Mouse (Mus musculus) cerebral cortex, adult 2 months (tissue): ENCODE data around the gene Higd2a.

Source experiments
- WGBS: fragments of 180-500 bp; shearing (Covaris S2); methylation state at CpG from one replicate; pipeline ENCODE4 v1.1.7; 2018; 5-methylcytosine and 5-hydroxymethylcytosine counted together

Higd2a gene

DNA sequence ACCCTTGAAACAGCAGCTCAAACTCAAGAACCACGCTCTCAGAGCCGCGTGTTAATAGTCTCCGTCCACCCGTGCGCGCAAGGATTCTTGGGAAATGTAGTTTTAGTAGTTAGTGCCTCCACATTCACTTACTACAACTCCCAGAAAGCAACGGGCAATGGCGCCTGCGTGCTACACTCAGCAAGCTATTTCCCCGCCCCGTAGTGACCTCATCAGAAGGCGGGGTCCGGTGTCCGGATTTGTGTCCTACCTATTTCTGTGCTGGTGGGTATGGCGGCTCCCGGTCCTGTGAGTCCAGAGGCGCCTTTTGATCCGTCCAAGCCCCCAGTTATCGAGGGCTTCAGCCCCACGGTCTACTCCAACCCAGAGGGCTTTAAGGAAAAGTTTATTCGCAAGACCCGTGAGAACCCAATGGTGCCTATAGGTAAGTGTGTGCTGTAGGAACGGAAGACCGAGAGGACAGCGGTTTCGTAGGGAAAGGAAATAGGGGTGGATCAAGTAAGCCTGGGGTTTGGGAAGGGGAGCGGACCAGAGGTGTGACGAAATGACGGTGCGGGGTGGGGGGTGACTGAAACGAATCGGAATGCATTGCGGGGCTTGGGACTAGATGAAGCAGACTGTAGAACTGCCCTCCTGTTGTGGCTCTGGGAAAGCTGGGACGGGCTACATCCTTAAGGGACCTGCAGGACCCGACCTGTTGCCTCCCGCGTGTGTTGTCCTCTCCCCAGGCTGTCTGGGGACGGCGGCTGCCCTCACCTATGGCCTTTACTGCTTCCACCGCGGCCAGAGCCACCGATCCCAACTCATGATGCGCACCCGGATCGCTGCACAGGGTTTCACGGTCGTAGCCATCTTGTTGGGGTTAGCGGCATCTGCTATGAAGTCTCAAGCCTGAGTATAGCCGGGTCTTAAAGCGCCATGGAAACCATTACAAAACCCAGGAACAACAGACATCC is at the start of gene Higd2a, which contains the start of gene Nop16:
Higd2a (plus strand) TSS at position 212 of the 956 bp plus-strand sequence.
Nop16 (minus strand) TSS at position 95 of the 956 bp plus-strand sequence.
- under 1% methylated on average over 51 of the region's 51 CpGs for WGBS

DNA sequence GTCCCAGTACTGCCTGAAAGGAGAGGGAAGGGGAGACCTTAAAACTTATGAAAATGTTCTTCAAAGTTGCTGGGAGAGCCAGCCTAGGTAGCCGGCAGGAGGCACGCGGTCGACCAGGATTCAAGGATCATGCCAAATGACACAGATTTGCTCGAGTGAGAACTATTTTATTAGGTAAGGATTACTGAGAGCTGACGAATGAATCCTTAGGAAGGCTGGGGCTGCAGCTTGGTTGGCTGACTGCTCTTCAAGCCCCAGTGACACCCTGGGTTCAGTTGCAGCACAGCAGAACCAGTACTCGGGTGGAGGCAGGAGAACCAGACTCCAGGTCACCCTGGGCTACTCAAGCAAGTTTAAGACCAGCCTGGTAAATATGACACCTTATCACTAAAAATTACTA is 42.0 kb upstream of the Higd2a start:
- 81% methylated on average over 7 of the region's 7 CpGs for WGBS

DNA sequence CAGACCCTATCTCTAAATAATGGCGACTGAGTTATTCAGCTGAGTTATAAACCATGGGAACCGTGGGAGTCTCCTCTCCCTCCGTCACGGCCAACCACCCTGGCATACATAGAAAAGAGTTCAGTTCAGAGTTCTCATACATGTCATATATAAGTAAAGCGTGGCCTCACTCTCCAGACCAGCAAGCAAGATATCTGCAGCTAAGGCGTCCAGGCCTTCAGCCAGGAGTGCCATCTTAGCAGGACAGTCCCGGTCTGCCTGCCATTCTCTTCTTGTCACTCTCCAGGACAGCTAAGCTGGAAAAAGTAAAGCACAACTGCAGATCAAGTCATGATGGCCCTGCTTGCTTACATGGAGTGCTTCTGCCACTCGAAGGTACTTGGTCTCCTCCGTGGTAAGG is 33.8 kb upstream of the Higd2a start:
- WGBS: 90% methylated on average over 9 of the region's 9 CpGs

DNA sequence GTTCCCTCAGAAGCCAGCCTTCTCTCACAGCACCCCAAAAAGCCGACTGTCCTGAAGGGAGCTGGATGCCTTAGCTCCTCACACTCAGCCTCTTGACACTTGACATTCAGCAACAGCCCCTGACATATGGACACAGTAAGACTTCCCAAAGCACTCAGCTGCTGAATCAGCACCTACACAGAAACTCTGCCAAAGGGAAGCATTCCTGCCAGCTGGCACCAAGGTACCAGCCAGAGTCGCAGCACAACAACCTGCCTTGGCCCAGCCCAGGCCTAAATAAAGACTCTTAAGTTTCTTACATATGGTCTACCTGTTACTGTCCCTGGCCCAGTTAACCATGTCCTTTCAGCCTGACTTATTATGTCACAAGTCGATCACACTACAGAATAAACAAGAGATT is 33.2 kb upstream of the Higd2a start:
- whole genome bisulfite sequencing: 50% methylated on average over 3 of the region's 3 CpGs

DNA sequence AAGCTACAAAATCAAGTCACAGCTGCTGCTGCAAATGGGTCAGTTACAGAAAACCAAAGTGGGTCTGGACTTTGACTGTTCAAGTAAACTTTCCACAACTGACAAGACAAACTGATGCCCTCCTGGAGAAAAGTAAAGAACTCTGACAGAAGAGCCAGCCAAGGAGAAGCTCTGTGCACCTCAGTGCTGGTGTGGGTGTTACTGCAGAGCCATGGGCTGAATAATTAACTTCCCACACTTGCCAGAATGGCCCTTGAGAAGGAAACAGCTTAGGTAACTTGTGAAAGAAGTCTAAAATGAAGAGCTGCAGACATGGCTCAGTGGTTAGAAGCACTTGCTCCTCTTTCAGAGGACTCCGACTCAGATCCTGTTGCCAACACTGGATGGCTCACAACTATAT is 32.4 kb upstream of the Higd2a start:
- 62% methylated on average over 1 of the region's 1 CpGs for WGBS

DNA sequence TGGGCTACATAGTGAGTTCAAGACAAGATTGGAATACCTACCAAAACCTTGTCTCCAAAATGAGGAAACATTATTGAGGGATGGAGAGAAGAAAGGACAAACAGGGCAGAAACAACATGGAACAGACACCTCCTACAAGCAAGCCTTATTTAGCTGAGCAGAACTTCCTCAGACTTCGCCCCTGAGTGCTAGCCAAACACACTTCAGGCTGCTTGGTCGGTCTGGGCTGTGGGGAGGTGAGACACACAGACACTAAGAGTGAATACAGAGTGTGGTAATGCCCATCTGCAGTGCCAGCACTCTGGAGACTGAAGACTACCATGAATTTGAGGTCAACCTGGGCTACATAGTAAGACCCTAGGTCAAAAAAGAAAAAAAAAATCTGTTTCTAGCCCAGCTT is 30.4 kb upstream of the Higd2a start:
- WGBS: 39% methylated on average over 2 of the region's 2 CpGs

DNA sequence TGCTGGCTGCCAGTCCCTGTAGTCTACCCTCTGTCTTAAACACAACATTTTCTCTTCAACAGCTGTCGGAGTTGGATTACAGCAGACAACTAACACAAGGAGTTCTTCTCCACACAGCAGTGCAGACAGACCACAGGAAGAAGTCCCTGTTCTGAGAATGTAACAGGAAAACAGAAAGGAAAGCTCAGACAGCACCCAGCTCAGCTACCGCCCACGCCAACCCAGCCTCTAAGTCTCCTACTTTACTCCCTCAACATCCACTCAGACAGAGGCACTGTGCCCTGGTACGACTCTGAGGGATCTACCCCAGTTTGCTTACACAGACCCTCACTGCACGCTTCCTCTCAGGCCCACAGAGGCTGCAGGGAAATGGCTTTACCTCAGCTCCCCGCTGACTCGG is 29.4 kb upstream of the Higd2a start:
- WGBS: 62% methylated on average over 7 of the region's 7 CpGs

DNA sequence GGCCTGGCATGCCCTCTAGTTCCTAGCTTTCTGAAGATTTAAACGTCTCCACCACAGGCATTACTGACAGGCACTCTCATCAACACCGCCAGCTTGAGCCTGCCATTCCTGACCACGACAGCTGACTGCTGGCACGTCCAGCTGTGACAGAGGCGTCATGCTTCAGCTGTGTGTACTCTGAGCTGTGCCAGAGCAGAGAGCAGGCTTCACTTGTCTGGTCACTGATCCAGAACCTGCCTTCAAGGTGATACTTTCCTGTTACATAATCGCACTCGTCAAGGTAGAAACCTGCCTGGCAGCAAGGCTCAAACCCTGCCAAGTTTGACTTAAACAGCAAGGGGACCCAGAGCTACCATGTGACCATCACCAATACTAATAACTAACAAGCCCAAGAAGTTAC is 27.4 kb upstream of the Higd2a start:
- 62% methylated on average over 7 of the region's 7 CpGs for WGBS

DNA sequence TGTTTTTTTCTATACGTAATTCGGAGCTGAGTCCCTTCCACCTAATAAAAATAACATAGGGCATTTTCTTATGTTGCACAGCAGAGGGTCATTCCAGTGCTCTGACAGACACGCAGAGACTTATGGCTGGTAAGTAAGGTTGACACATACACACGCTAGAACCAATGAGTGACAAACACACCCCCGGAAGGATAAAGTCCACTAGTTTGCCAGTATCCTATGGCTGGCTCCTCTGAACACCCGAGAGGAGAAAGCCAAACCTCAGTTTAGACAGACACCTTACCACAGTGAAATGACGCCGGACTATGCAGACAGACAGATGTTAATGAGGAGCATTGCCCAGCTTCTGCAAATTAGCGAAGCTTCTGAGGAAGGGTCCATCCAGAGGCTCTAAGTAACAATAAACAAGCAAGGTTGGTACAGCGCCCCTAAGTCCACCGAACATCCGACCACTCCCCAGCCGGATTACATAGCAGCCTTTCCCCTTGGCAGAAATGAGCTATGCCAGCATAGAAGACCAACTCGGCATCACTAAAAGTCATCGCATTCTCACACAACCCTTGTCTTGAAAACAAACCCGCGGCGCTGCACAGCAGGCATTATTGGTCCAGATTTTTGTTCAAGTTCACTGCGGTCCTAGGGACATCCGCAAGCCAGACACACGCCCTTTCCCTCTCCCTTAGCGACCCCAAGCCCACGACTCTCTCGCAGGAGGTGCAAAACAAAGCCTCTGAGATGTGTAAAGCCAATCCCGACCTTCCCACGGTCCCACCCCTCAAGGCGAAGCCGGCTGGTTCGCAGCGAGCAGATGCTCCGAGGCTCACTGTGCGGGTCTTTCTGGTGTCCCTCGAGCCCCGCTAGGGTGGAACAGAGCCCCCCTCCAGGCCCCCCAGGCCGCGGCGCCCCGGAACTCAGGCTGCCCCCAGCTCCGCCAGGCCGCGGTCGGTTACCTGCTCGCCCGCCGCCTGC is 25.5 kb upstream of the Higd2a start:
- 6% methylated on average over 45 of the region's 45 CpGs for WGBS

DNA sequence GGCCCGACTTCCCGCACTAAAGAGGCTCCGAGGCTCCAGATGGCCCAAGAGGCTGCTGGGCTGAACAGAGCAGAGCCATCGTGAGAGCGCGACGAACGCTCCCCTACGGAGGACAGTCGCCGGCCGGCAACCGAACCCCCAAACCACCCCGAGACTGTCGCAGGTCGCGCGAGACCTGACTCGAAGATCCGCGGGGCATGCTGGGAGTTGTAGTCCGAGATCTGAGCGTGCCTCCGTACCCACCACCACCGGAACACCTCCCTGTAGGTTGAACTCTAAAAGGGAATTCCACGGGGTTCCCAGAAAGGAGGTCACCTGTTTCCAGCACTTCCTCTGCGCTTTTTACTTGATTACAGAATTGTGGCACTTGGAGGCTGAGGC is 24.8 kb upstream of the Higd2a start, which contains the start of gene 4833439L19Rik:
4833439L19Rik (minus strand) TSS at position 235 of the 381 bp plus-strand sequence.
- 0% methylated on average over 27 of the region's 27 CpGs for WGBS

DNA sequence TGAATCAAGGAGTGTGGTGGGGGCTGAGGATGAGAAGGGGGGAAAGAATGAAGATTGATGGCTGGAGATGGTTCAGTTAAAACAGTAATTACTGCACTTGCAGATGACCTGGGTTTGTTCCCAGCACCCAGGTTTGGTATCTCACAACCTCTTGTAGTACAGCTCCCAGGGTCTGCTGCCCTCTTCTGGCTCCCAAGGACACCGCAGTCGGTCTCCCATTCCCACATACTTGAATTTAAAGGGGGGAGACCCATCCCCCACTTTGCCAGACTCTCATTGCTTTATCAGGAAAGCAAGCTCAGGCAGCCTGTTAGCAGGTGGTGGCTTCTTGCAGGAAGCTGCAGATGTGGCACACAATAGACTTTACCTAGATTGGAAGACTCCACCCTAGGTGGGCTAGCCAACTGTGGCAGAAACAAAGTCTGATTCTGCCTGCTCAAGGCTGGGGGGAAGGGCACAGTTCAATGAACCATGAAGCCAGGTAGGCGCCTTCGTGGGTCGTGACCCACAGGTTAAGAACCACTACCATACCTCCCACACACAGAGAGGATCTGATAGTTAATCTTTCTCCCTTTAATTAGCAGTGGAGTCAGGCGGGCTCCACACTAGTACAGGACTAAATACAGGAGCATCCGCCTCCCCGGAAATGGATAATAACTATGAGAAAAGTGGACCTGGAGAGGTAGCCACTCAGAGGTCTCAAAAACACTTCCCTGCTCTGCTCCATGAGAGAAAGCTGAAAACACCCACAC is 24.2 kb upstream of the Higd2a start:
- 40% methylated on average over 8 of the region's 8 CpGs for WGBS

DNA sequence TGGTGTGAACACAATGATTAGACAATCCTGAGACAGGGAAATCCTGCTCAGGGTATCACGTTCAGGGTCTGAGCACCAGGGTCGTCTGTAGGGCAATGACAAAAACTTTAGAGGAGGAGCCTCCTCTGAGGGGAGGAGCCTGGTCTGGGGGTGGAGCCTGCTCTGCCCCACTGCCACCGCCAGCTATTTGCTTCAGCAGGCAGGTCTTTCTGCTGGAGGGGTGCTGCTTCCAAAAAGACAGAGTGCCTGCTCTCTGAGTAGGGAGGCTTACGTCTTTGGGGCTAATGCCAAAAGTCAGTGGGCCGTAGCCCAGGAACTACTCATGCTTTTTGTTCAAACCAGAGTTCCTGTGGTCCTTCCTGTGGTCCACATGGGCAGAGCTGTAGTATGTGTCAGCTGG is 21.6 kb upstream of the Higd2a start:
- 62% methylated on average over 5 of the region's 5 CpGs for WGBS

DNA sequence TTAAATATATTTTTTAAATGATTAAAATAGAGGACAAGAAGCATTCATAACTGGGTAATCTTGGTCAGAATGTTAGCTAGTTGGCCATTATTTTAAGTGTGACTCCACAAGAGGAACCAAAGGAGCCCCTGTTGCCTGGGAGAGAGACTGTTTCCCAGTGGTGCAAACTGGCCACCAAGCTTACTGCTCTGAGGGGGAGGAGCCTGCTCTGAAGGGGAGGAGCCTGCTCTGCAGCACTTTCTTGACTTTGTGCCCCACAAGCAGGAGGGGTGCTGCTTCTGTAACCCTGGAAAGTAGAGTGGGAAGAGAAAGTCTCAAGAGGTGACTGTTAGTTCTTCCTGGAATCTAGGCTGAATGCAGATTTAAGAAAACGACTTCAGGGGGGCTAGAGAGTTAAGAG is 20.7 kb upstream of the Higd2a start:
- WGBS: 50% methylated on average over 1 of the region's 1 CpGs

DNA sequence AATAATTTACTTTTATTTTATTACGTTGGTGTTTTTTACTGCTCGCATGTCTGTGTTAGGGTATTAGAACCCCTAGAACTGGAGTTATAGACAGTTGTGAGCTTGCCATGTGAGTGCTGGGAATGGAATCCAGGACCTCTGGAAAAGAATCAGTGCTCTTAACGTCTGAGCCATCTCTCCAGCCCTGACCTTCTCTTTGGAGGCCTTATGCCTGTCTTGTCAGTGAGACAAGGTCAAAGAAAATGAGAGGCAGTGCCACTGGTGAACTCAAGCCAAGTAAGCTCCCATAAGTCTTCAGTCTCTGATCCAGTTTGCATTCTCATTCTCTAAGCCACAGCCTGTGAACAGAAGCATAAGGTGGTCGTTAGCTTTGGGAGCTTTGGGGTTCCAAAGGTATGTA is 19.3 kb upstream of the Higd2a start:
- WGBS: 84% methylated on average over 4 of the region's 4 CpGs

DNA sequence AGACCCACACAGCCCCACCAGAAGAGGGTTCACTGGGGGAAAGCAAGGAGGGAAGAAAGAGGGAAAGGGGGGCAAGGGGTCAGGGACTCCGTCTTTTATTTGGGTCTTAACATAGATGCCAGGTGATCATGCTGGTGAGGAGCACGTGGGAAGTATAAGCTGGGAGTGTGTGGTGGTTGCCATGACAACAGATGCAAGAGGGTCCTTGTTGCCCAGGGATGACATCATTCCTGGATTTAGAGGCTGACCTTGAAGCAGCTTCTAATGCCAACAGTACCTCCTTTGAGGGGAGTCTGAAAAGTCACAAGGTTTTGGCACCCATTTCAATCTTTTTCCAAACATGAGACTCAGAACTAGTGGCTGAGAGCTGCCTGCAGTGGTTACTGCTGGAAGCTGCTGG is 18.4 kb upstream of the Higd2a start:
- 25% methylated on average over 2 of the region's 2 CpGs for WGBS

DNA sequence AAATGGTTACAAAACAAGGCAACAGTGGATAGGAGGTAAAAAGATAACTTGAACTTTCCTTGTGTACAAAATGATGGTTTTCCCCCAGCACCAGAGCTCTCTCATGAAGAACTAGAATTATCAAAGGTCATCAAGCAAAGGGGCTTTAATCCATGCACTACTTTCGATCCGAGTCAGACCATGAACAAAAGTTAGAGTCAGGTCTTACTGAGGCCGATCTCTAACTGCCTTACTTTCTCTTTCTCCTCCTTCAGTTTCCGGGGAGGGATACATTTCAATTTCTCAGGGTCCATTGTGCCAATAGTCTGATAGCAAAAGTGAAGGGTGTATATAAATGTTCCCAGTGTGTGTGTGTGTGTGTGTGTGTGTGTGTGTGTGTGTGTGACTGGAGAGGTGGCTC is 17.4 kb upstream of the Higd2a start:
- 80% methylated on average over 4 of the region's 4 CpGs for WGBS

DNA sequence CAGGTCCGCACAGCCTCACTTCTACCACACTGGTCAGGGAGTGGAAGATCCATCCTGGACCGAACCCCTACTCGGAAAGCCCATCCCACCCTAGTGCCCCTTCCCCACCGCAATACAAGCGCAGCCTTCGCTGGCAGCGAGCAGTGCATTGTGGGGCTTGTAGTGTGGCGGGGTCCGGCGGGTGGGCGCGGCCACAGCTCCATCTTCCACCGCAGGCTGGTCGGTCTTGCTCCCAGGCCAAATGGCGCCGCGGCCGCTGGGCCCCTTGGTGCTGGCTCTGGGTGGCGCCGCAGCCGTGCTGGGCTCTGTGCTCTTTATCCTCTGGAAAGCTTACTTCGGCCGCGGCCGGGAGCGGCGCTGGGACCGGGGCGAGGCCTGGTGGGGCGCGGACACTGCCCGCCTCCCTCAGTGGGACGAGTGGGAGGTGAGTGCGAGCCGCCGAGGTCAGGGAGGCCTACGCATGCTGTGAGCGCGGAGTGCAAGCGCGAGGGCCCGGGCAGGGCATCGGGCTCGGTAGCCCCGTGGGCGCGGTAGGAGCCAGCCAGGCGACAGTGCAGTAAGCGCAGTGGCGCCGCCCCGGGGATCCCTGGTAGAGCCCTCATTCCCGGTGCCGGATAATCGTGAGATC is 15.0 kb upstream of the Higd2a start, which contains the start of gene Arl10:
Arl10 (plus strand) TSS at position 162 of the 628 bp plus-strand sequence.
- WGBS: under 1% methylated on average over 55 of the region's 55 CpGs

DNA sequence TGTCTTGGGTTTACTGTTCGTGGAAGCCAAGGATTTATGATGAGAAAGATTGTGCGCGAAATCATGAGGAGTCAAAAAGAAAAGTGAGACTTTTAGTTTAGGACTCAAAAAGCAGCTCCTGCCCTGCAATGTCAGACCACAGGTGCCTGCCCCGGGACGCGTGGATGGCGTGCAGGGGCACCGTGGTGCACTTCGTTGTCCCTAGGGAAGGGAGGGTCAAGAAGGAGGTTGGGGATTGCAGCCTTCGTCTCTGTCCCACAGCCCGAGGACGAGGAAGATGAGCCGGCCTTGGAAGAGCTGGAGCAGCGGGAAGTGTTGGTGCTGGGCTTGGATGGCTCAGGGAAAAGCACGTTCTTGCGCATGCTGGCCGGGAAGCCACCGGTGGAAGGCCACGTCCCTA is 14.5 kb upstream of the Higd2a start:
- WGBS: 5% methylated on average over 19 of the region's 19 CpGs

DNA sequence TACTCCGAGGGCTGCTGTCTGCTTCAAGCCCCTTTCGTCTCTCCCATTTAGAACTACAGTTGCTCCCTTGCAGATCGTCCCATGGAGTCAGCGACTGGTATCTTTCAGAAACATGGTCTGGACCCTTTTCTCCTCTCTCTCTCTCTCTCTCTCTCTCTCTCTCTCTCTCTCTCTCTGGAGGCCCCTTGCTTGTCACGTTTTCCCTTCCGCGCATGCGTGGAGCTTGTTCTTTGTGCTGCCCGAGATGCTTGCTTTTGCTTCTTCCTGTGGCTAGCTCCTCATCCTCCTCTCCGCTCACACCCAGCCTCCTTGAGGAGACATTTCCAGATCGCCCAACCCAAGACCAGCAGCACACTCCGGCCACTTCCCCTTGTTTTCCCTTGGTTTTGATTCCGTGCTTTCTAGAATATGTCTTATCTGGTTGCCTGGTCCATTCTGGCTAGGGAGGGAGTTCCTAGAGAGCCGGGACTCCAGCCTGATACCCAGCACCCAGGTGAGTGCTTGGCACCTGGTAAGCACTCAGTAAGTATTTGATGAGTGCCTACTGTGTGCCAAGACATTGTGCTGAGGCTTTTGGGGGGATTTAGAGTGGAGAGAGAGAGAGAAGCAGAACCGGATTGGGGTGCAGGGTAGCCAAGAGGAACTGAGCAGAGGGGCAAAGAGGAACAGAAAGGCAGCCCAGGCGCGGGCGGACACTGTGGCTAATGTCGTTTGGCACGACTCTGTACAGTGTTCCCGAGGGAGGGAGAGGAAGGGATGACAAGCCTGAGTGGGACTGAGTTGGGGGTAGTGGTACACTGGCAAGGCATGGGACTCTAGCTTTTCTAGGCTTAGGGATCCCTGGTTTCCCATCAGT is 12.1 kb upstream of the Higd2a start:
- WGBS: 79% methylated on average over 21 of the region's 21 CpGs

DNA sequence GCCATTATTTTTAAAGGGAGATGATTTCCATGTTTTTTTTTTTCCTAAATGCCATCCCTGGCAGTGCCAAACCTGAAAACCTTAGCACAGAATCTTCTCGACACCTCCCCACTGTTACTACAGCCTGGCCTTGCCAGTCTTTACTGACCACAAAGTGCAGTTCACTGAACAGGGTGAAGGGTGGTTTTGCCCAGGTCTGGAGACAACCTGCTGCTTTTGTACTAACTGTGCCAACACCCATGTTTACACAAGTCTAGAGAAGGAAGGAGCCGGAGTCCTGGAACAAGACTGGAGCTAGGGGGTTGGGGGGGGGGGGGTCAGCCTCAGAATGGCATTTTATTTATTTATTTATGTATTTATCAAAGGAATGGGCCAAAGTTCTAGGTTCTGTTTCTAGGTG is 8.6 kb upstream of the Higd2a start:
- 70% methylated on average over 2 of the region's 2 CpGs for WGBS
